Mouse (Mus musculus): Measurements from ENCODE around the gene 6430571L13Rik.
A peak's percentile ranks its signal among the peaks of the same experiment; 100 is the strongest.

The 6430571L13Rik gene

GRCm38 (mm10) chr9:107386722-107387121 lies 46.3 kb downstream of the 6430571L13Rik start:
- DNase-seq = peak; percentile 32

- DNase-seq = no peak
These were observed 47.3 kb downstream of the 6430571L13Rik start for GRCm38 (mm10) chr9:107387708-107388107.

GRCm38 (mm10) chr9:107388263-107388662 lies 47.9 kb downstream of the 6430571L13Rik start:
- DNase-seq = no peak

GRCm38 (mm10) chr9:107396397-107396796 lies 56.0 kb downstream of the 6430571L13Rik start:
- DNase-seq = no peak

- DNase-seq = no peak
These were observed 58.6 kb downstream of the 6430571L13Rik start for GRCm38 (mm10) chr9:107398968-107399367.

- peak; percentile 67 for DNase-seq
These were observed 59.1 kb downstream of the 6430571L13Rik start, which contains the start of gene Cacna2d2 for GRCm38 (mm10) chr9:107399491-107399971. Cacna2d2 (plus strand) TSS chr9:107399612.

- DNase-seq = no peak
These were observed 59.7 kb downstream of the 6430571L13Rik start for GRCm38 (mm10) chr9:107400060-107400511.

- DNase-seq = no peak
These were observed 60.4 kb downstream of the 6430571L13Rik start for GRCm38 (mm10) chr9:107400666-107401285.

Measured in kidney, adult 11 months (tissue).